Mouse (Mus musculus): ENCODE data around the gene Celf2. TPM values are rescaled to one million over a fixed set of nuclear protein-coding genes. Genes with fewer than 3 reads are reported as not detected.

Gene Celf2
- total and polyA plus RNA-seq, 2 experiments from 2014 or later: 185 to 205 TPM

DNA sequence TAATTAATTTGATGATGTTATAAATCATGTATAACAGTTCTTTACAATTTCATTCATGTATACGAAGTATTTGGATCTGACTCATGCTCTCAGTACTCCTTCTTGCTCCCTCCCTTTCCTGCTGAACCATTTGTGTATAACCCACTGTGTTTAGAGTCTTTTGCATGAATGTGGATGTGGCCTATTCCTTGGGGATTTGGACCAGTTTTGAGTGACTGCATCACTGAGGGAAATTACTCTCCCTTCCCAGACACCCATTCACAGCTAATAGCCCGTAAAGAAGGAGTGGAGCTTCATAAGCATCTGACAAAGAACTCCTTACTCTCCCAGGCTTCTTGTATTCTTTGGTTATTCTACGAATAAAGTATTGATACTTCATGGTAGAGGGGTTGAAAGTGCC, 189.6 kb downstream of the Celf2 start:
- DNase-seq: no peak
- no peak for ATAC-seq
- no peak overlapping the region for H3K27ac ChIP-seq (ENCODE audit: low read depth, low read length)

DNA sequence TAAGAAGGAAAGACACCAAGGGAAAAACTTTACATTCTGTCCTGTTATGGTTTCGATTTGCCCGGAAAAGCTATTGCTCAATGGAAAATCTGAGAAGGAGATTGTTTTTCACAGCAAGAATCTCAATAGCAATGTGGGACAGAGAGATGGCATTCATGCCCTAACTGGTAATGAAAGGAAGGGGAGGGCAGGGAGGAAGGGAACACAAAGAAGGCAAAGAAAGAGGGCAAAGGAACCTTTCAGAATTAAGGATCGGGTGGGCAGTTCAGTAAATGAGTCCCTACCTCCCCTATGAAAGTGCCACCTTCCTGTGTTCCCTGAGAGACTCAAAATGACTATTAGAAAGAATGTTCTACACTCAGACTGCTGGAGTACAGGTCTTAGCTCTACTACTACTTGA, 197.6 kb downstream of the Celf2 start:
- DNase-seq (no peak), ATAC-seq (no peak)
- H3K36me3 ChIP-seq (ENCODE audit: insufficient read depth): no peaks in the 10 kb centered on the region
- no peak for TF ChIP-seq CTCF (IDR thresholded peaks at IDR 0.05; ENCODE audit: low read depth)
- no peak overlapping the region for H3K4me3 ChIP-seq (ENCODE audit: low read depth, low read length)
- 13% methylated on average over 3 of the region's 3 CpGs for WGBS
- peaks cover 15% of the 10 kb centered on the region for H3K4me1 ChIP-seq (ENCODE audit: insufficient read depth)
- H3K9ac ChIP-seq: no peak overlapping the region
- no peaks in the 10 kb centered on the region for H3K9me3 ChIP-seq (ENCODE audit: low read length)
- no peak overlapping the region for H3K27ac ChIP-seq (ENCODE audit: low read depth, low read length)
- no peak overlapping the region for H3K4me2 ChIP-seq (ENCODE audit: low read depth)
- no peaks in the 10 kb centered on the region for H3K27me3 ChIP-seq (ENCODE audit: insufficient read depth, low read length)

More for the DNA sequence above, 189.6 kb downstream of the Celf2 start:
- no peaks in the 10 kb centered on the region for H3K4me1 ChIP-seq (ENCODE audit: insufficient read depth)
- no peaks in the 10 kb centered on the region for H3K36me3 ChIP-seq (ENCODE audit: insufficient read depth)
- H3K4me3 ChIP-seq (ENCODE audit: low read depth, low read length): no peak overlapping the region
- 22% methylated on average over 3 of the region's 3 CpGs for WGBS
- no peak overlapping the region for H3K4me2 ChIP-seq (ENCODE audit: low read depth)
- H3K9me3 ChIP-seq (ENCODE audit: low read length): no peaks in the 10 kb centered on the region
- H3K9ac ChIP-seq: no peak overlapping the region
- H3K27me3 ChIP-seq (ENCODE audit: insufficient read depth, low read length): no peaks in the 10 kb centered on the region
- no peak for TF ChIP-seq CTCF (IDR thresholded peaks at IDR 0.05; ENCODE audit: low read depth)

DNA sequence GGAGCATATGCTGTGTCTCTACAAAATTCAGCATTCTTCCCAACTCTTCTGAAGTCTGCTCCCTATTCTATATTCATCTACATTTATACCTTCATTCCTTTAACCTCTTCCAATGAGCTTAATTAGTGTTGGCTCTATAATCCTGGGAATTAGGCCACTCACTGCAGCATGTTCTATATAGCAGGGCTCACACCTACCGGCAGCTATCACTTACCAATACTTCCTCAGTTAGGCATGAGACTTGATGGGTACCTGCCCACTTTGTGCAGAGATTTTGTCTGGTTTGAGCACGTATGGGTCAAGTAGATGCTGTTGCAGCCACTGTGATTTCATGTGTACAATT, 198.6 kb downstream of the Celf2 start:
- no peak for DNase-seq
- Histone ChIP-seq H3K9me3 (ENCODE audit: low read length) (no peaks in the 10 kb centered on the region), H3K4me2 (ENCODE audit: low read depth) (no peak overlapping the region), H3K36me3 (ENCODE audit: insufficient read depth) (no peaks in the 10 kb centered on the region), H3K4me3 (ENCODE audit: low read depth, low read length) (no peak overlapping the region), H3K4me1 (ENCODE audit: insufficient read depth) (peaks cover 15% of the 10 kb centered on the region), H3K27ac (ENCODE audit: low read depth, low read length) (no peak overlapping the region), H3K27me3 (ENCODE audit: insufficient read depth, low read length) (no peaks in the 10 kb centered on the region), H3K9ac (no peak overlapping the region)
- no peak for TF ChIP-seq CTCF (IDR thresholded peaks at IDR 0.05; ENCODE audit: low read depth)
- WGBS: 21% methylated on average over 2 of the region's 2 CpGs
- no peak for ATAC-seq

DNA sequence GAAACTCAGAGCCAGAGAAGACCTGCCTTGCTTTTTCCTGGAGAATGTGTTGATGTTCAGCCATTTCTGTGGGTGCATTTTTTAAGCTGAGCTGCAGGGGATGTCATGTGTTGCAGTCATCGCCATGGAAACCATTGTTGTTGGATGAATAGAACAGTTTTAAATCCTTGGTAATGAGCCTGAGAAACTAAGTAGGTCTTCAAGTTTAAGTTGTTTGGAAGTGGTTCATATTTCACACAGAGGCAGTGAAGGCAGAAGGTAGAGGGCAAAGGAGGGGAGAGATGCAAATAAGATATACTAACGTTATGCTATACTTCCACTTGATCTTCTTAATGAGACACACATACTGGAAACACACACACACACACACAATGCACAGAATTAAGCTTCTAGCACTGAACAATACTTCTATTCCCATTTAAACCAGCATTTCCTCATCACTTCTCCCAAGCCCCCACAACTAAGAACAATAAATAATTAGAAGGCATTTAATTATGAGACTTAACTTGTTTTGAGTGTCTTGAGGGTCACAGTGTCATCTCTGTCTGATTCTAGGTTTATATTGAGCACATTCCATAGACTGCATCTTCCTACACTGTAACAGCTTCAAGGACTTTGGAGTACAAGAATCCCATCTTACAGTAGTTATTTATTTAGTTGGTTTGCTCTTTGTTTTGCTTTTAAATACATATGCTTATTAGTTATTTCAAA, 199.1 kb downstream of the Celf2 start:
- ATAC-seq: peak; percentile 91; the same call in 1 of the 2 replicates
- Histone ChIP-seq H3K27me3 (ENCODE audit: insufficient read depth, low read length) (no peaks in the 10 kb centered on the region), H3K9ac (no peak overlapping the region), H3K36me3 (ENCODE audit: insufficient read depth) (no peaks in the 10 kb centered on the region), H3K4me1 (ENCODE audit: insufficient read depth) (peaks cover 15% of the 10 kb centered on the region), H3K27ac (ENCODE audit: low read depth, low read length) (peak overlapping the region; percentile 72), H3K4me3 (ENCODE audit: low read depth, low read length) (no peak overlapping the region), H3K9me3 (ENCODE audit: low read length) (no peaks in the 10 kb centered on the region), H3K4me2 (ENCODE audit: low read depth) (0 out of 2 replicates have a peak overlapping the region, but pooled peaks have one; percentile 0)
- peak; percentile 55 for TF ChIP-seq CTCF (IDR thresholded peaks at IDR 0.05; ENCODE audit: low read depth)
- 3% methylated on average over 2 of the region's 2 CpGs for WGBS
- peak; percentile 82 for DNase-seq

DNA sequence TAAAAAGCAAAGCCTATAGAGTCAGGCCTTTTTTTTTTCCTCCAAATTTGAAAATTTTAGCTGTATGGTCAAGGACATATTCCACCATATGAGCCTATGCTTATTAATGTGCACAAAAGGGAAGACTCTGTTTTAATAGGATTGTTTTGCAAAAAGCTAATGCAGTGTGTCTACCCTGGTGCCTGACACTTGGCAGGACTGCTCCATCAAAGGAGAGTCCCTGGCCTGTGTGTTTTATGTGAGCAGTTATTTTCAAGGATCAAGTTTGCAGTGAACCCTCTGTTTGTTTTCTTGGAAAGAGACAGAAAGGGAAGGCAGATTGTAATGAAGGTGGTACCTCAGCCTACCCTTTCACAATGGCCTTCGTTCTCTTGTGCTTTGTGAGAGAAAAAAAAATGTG, 200.0 kb downstream of the Celf2 start:
- Histone ChIP-seq H3K36me3 (ENCODE audit: insufficient read depth) (no peaks in the 10 kb centered on the region), H3K9me3 (ENCODE audit: low read length) (no peaks in the 10 kb centered on the region), H3K9ac (no peak overlapping the region), H3K4me2 (ENCODE audit: low read depth) (no peak overlapping the region), H3K4me3 (ENCODE audit: low read depth, low read length) (no peak overlapping the region), H3K27me3 (ENCODE audit: insufficient read depth, low read length) (no peaks in the 10 kb centered on the region), H3K27ac (ENCODE audit: low read depth, low read length) (peak overlapping the region; percentile 55), H3K4me1 (ENCODE audit: insufficient read depth) (peaks cover 15% of the 10 kb centered on the region)
- 9% methylated on average over 1 of the region's 1 CpGs for WGBS
- TF ChIP-seq CTCF (IDR thresholded peaks at IDR 0.05; ENCODE audit: low read depth): no peak
- DNase-seq: no peak
- no peak for ATAC-seq

DNA sequence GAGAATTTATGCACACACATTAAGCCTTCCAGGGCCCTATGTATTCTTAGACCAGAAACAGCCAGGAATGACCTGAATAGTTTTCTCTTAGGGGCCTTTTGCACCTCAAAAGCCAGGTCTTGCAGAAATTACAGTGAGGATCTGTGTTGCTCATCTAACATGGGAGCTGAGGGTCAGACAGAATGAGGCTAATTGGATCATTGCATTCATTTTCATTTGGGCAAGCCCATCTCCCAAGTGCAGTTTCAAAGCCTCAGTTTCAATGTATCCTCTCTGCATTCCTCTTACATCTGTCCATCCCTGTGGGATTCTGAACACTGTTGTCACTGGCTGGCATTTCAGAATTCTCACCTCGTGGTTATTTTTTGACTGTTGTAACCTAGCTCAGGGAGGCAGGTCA, 200.6 kb downstream of the Celf2 start:
- peak overlapping the region; percentile 55; the same call in 1 of the 2 replicates for H3K27ac ChIP-seq (ENCODE audit: low read depth, low read length)
- 13% methylated on average over 1 of the region's 1 CpGs for WGBS

DNA sequence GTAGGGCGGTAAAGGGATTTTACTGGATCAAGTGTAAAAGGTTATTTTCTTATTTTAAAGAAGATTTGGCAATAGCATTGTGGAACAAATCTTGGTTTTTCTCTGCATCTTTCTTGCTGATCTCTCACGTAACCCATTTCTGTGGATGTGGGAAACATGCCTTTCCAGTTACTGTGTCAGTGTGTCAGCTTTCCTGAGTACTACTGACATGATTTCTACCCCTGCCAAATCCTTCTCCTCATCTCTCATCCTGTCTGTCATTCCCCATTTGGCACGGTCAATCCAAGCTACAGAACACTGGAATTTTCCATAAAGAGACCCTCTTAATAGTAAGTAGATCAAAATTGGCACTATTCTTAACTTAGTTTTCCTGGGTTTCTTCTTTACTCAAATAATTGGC, 221.9 kb downstream of the Celf2 start:
- H3K27me3 ChIP-seq (ENCODE audit: insufficient read depth, low read length): no peaks in the 10 kb centered on the region
- H3K4me3 ChIP-seq (ENCODE audit: low read depth, low read length): no peak overlapping the region
- no peak for TF ChIP-seq CTCF (IDR thresholded peaks at IDR 0.05; ENCODE audit: low read depth)
- no peak for ATAC-seq
- no peak overlapping the region for H3K27ac ChIP-seq (ENCODE audit: low read depth, low read length)
- no peak overlapping the region for H3K4me2 ChIP-seq (ENCODE audit: low read depth)
- no peak for DNase-seq
- WGBS: 75% methylated on average over 3 of the region's 3 CpGs
- no peaks in the 10 kb centered on the region for H3K36me3 ChIP-seq (ENCODE audit: insufficient read depth)
- H3K9ac ChIP-seq: no peak overlapping the region
- no peaks in the 10 kb centered on the region for H3K4me1 ChIP-seq (ENCODE audit: insufficient read depth)
- no peaks in the 10 kb centered on the region for H3K9me3 ChIP-seq (ENCODE audit: low read length)

More for the DNA sequence above, 200.6 kb downstream of the Celf2 start:
- Histone ChIP-seq H3K27me3 (ENCODE audit: insufficient read depth, low read length) (no peaks in the 10 kb centered on the region), H3K9me3 (ENCODE audit: low read length) (no peaks in the 10 kb centered on the region), H3K4me1 (ENCODE audit: insufficient read depth) (peaks cover 15% of the 10 kb centered on the region), H3K36me3 (ENCODE audit: insufficient read depth) (no peaks in the 10 kb centered on the region), H3K4me3 (ENCODE audit: low read depth, low read length) (no peak overlapping the region), H3K9ac (no peak overlapping the region), H3K4me2 (ENCODE audit: low read depth) (no peak overlapping the region)
- TF ChIP-seq CTCF (IDR thresholded peaks at IDR 0.05; ENCODE audit: low read depth): no peak
- ATAC-seq: no peak
- no peak for DNase-seq
